Mouse (Mus musculus) intestine, postnatal 0 days (tissue): ENCODE measurements around the gene Tbccd1. TPM values are rescaled to one million over a fixed set of nuclear protein-coding genes. Genes with fewer than 3 reads are reported as not detected.

Experiments
- ATAC-seq: fragments of 200-750 bp; cut with Nextera tagmentation; 2 replicates; pipeline ENCODE4 v1.8.0; 2017; ENCODE audit warnings: mild to moderate bottlenecking, moderate TSS enrichment, moderate library complexity
- H3K27ac ChIP-seq: fragments of 300-500 bp; sonication (generic); 2 replicates; pipeline ENCODE4 v1.5.1; 2014; ENCODE audit warnings: mild to moderate bottlenecking, low read depth, low read length, moderate library complexity
- H3K27me3 ChIP-seq: fragments of 300-500 bp; sonication (generic); replicated peaks from 2 replicates; pipeline ENCODE4 v1.6.1; 2014; ENCODE audit warnings: low read length, mixed read lengths; ENCODE audit not compliant: control insufficient read depth, insufficient read depth
- H3K36me3 ChIP-seq: fragments of 300-500 bp; sonication (generic); 2 replicates; pipeline ENCODE4 v1.6.1; 2014; ENCODE audit warnings: mild to moderate bottlenecking, moderate library complexity; ENCODE audit not compliant: control insufficient read depth, insufficient read depth
- H3K4me1 ChIP-seq: fragments of 300-500 bp; sonication (generic); replicated peaks from 2 replicates; pipeline ENCODE4 v1.6.1; 2014; ENCODE audit warnings: antibody characterized with exemption, low read length, mixed read lengths; ENCODE audit not compliant: control insufficient read depth, insufficient read depth
- H3K4me2 ChIP-seq: fragments of 300-500 bp; sonication (generic); replicated peaks from 2 replicates; pipeline ENCODE4 v1.6.1; 2014; ENCODE audit warnings: low read depth, mild to moderate bottlenecking, moderate library complexity
- H3K4me3 ChIP-seq: fragments of 300-500 bp; sonication (generic); 2 replicates; pipeline ENCODE4 v1.5.1; 2014; ENCODE audit warnings: low read depth, low read length
- H3K9ac ChIP-seq: fragments of 300-500 bp; sonication (generic); 2 replicates; pipeline ENCODE4 v1.6.1; 2014; ENCODE audit warnings: mild to moderate bottlenecking, low read depth, low read length
- H3K9me3 ChIP-seq: fragments of 300-500 bp; sonication (generic); 2 replicates; pipeline ENCODE4 v1.6.1; 2016; ENCODE audit warnings: mixed run types; ENCODE audit not compliant: control insufficient read depth
- CTCF ChIP-seq: sonication (generic); IDR thresholded peaks from 2 replicates; pipeline ENCODE4 v1.5.1; 2016; ENCODE audit warnings: low read depth, mild to moderate bottlenecking, control low read depth, antibody characterized with exemption, moderate library complexity
- WGBS: fragments of 180-500 bp; shearing (Covaris S2); extraction: QIAGEN DNeasy Blood & Tissue Kit; methylation state at CpG from one replicate; pipeline ENCODE4 v1.1.7; 2014; 5-methylcytosine and 5-hydroxymethylcytosine counted together
- polyA plus RNA-seq: library from polyadenylated mRNA; unstranded; fragments of >200 nt; fragmentation: Nextera tagmentation; extraction: Ambion mirVana; gene quantifications from 2 replicates; pipeline ENCODE4 v1.2.1, GENCODE M21; 2015

Tbccd1 gene
- polyA plus RNA-seq, 1 experiment from 2014 or later, result 14.0 TPM

- WGBS, result 81% methylated on average over 8 of the region's 8 CpGs
- no peaks in the 10 kb centered on the region for H3K27me3 ChIP-seq
- H3K4me3 ChIP-seq, result no peak overlapping the region
- H3K4me1 ChIP-seq, result no peaks in the 10 kb centered on the region
- H3K4me2 ChIP-seq, result no peak overlapping the region
- no peaks in the 10 kb centered on the region for H3K36me3 ChIP-seq
- no peak overlapping the region for H3K27ac ChIP-seq
- H3K9ac ChIP-seq, result no peak overlapping the region
- no peak for TF ChIP-seq CTCF
- no peaks in the 10 kb centered on the region for H3K9me3 ChIP-seq
- ATAC-seq, result no peak
These were observed 34.3 kb upstream of the Tbccd1 start for GRCm38 (mm10) chr16:22891733-22892154.

- no peaks in the 10 kb centered on the region for H3K36me3 ChIP-seq
These were observed 33.4 kb upstream of the Tbccd1 start, which contains the start of gene Ahsg for GRCm38 (mm10) chr16:22890683-22891510. Gene Ahsg, plus strand, starts transcription at chr16:22891277.

DNA sequence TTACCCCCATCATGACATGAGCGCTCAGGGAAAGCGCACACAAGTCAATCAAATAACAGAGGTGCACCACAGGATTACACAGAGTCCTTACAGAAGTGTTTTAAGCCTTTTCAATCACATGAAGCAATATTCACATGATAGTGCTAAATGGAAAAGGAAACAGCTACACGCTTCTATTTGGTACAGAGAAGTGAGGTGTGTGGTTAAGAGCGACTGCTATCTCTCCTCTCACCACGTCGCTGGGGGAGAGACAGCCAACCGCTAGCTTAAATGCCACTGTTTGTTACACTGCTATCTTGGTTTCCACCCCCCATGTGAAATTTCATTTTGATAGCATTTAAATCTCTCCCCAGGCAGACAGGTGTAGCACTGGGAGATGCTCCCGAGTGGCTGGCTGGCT, 32.2 kb upstream of the Tbccd1 start:
- H3K9me3 ChIP-seq, result no peaks in the 10 kb centered on the region
- 87% methylated on average over 8 of the region's 8 CpGs for WGBS
- TF ChIP-seq CTCF, result no peak
- no peak overlapping the region for H3K4me3 ChIP-seq
- no peaks in the 10 kb centered on the region for H3K36me3 ChIP-seq
- no peak overlapping the region for H3K27ac ChIP-seq
- H3K4me1 ChIP-seq, result no peaks in the 10 kb centered on the region
- H3K9ac ChIP-seq, result no peak overlapping the region
- no peak for ATAC-seq
- H3K4me2 ChIP-seq, result no peak overlapping the region
- no peaks in the 10 kb centered on the region for H3K27me3 ChIP-seq

More at GRCm38 (mm10) chr16:22890683-22891510, 33.4 kb upstream of the Tbccd1 start, which contains the start of gene Ahsg:
- TF ChIP-seq CTCF, result no peak
- no peak for ATAC-seq
- no peaks in the 10 kb centered on the region for H3K4me1 ChIP-seq
- no peak within 1 kb of the TSS for H3K4me3 ChIP-seq
- no peak within 1 kb of the TSS for H3K27ac ChIP-seq
- H3K9me3 ChIP-seq, result no peaks in the 10 kb centered on the region
- WGBS, result 83% methylated on average over 11 of the region's 11 CpGs
- H3K9ac ChIP-seq, result no peak within 1 kb of the TSS
- H3K4me2 ChIP-seq, result no peak within 1 kb of the TSS
- no peaks in the 10 kb centered on the region for H3K27me3 ChIP-seq

DNA sequence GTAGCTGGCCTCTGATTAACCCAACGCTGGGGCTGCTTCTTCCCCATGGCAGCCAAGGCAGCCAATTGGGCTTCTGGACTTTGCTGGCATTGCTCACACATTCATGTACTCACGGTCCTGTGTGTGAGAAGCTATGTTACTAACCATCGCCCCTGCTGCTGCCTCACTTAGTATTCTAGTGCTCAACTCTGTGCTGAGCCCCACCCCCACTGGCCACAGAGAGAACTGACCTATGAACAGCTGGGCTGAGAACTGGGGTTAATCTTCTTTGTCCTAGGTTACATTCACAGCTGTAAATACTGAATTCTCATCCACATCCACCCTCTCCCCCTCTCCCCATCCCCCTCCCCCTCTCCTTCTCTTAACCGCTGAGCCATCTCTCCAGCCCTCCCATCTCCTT, 31.4 kb upstream of the Tbccd1 start:
- no peak for TF ChIP-seq CTCF
- Histone ChIP-seq H3K27ac (no peak overlapping the region), H3K4me3 (no peak overlapping the region), H3K36me3 (no peaks in the 10 kb centered on the region), H3K9ac (no peak overlapping the region), H3K27me3 (no peaks in the 10 kb centered on the region), H3K4me2 (no peak overlapping the region), H3K9me3 (no peaks in the 10 kb centered on the region), H3K4me1 (no peaks in the 10 kb centered on the region)
- 82% methylated on average over 4 of the region's 4 CpGs for WGBS
- no peak for ATAC-seq

GRCm38 (mm10) chr16:22886726-22887125, 29.3 kb upstream of the Tbccd1 start:
- Histone ChIP-seq H3K27me3 (no peaks in the 10 kb centered on the region), H3K4me1 (no peaks in the 10 kb centered on the region), H3K4me2 (no peak overlapping the region), H3K9me3 (no peaks in the 10 kb centered on the region), H3K9ac (no peak overlapping the region), H3K27ac (no peak overlapping the region), H3K4me3 (no peak overlapping the region), H3K36me3 (no peaks in the 10 kb centered on the region)
- no peak for ATAC-seq
- WGBS, result 55% methylated on average over 3 of the region's 3 CpGs
- no peak for TF ChIP-seq CTCF

DNA sequence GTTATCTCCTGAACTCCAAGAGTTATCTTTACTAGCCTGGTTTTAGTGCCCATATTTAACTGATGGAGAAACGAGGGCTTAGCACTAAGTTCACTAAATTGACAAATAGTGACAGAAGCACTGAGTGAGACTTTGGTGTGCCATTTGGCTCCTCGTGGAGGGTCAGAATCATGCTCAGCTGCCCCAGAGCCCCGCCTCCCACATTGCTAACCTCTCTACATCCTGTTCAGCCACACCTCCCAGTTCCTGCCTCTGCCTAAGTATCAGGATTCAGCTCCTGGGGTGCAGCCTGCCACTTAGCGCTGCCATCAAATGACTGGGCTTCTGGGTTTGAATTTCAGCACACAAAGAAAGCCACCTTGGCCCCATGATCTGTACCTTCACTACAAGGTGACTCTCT, 27.9 kb upstream of the Tbccd1 start:
- no peak overlapping the region for H3K4me3 ChIP-seq
- no peak overlapping the region for H3K27ac ChIP-seq
- no peaks in the 10 kb centered on the region for H3K36me3 ChIP-seq
- no peaks in the 10 kb centered on the region for H3K9me3 ChIP-seq
- no peaks in the 10 kb centered on the region for H3K4me1 ChIP-seq
- H3K9ac ChIP-seq, result no peak overlapping the region
- WGBS, result 17% methylated on average over 4 of the region's 4 CpGs
- no peak for ATAC-seq
- no peak for TF ChIP-seq CTCF
- no peaks in the 10 kb centered on the region for H3K27me3 ChIP-seq
- H3K4me2 ChIP-seq, result no peak overlapping the region
